Mouse (Mus musculus) liver, embryonic 14.5 days (tissue): ENCODE data around the gene Axin1. TPM values are rescaled to one million over a fixed set of nuclear protein-coding genes. Genes with fewer than 3 reads are reported as not detected.

Source experiments
- ATAC-seq: fragments of 200-750 bp; cut with Nextera tagmentation; 2 replicates; pipeline ENCODE4 v1.8.0; 2017; ENCODE audit warnings: moderate number of reproducible peaks, mild to moderate bottlenecking, moderate library complexity; ENCODE audit not compliant: insufficient read depth
- DNase-seq, 3 experiments: peaks; one replicate each; pipeline ENCODE4 v3.0.0-alpha.2; 2012 to 2013; ENCODE audit warnings: low read depth in 3 of 3, low spot score in 3 of 3
- H3K27ac ChIP-seq: fragments of 300-500 bp; sonication (generic); 2 replicates; pipeline ENCODE4 v1.5.1; 2014; ENCODE audit warnings: moderate library complexity, mild to moderate bottlenecking, control low read depth, inconsistent platforms
- H3K27me3 ChIP-seq: fragments of 300-500 bp; sonication (generic); 2 replicates; pipeline ENCODE4 v1.6.1; 2014; ENCODE audit warnings: mild to moderate bottlenecking, low read length, moderate library complexity; ENCODE audit not compliant: control insufficient read depth, insufficient read depth
- H3K36me3 ChIP-seq: fragments of 300-500 bp; sonication (generic); replicated peaks from 2 replicates; pipeline ENCODE4 v1.6.1; 2014; ENCODE audit warnings: low read depth; ENCODE audit not compliant: control insufficient read depth, insufficient read depth
- H3K4me1 ChIP-seq, 2 experiments: fragments of 200-500 bp in 1 of 2; fragments of 300-500 bp in 1 of 2; sonication (generic) in 1 of 2; replicated peaks; 2 replicates each; pipeline ENCODE4 v1.6.1; 2012 to 2014; ENCODE audit warnings: antibody characterized with exemption in 1 of 2, inconsistent platforms in 1 of 2, low read length in 1 of 2; ENCODE audit not compliant: control insufficient read depth in 2 of 2, insufficient read depth in 2 of 2
- H3K4me2 ChIP-seq: fragments of 300-500 bp; sonication (generic); 2 replicates; pipeline ENCODE4 v1.6.1; 2014; ENCODE audit warnings: low read depth, mild to moderate bottlenecking, control low read depth, moderate library complexity
- H3K4me3 ChIP-seq, 2 experiments: fragments of 200-500 bp in 1 of 2; fragments of 300-500 bp in 1 of 2; sonication (generic) in 1 of 2; 2 replicates each; pipeline ENCODE4 v1.5.1; 2012 to 2014; ENCODE audit warnings: low read depth in 2 of 2, low read length in 2 of 2, mild to moderate bottlenecking in 2 of 2, control low read depth in 1 of 2, inconsistent platforms in 1 of 2, moderate library complexity in 1 of 2; ENCODE audit not compliant: insufficient read depth in 1 of 2
- H3K9ac ChIP-seq: fragments of 300-500 bp; sonication (generic); replicated peaks from 2 replicates; pipeline ENCODE4 v1.6.1; 2014; ENCODE audit warnings: mild to moderate bottlenecking, control low read depth, moderate library complexity
- H3K9me3 ChIP-seq: fragments of 300-500 bp; sonication (generic); 2 replicates; pipeline ENCODE4 v1.6.1; 2016; ENCODE audit warnings: low read length, mixed read lengths; ENCODE audit not compliant: control insufficient read depth
- CTCF ChIP-seq: IDR thresholded peaks from 2 replicates; pipeline ENCODE4 v1.5.1; 2016; ENCODE audit warnings: antibody characterized with exemption, low read depth, control low read depth
- EP300 ChIP-seq: IDR thresholded peaks from 2 replicates; pipeline ENCODE4 v1.6.1; 2016; ENCODE audit warnings: antibody characterized with exemption, low read depth
- WGBS: fragments of 180-500 bp; shearing (Covaris S2); extraction: QIAGEN DNeasy Blood & Tissue Kit; methylation state at CpG from one replicate; pipeline ENCODE4 v1.1.7; 2014; ENCODE audit not compliant: insufficient replicate concordance; 5-methylcytosine and 5-hydroxymethylcytosine counted together
- polyA plus RNA-seq, 2 experiments: library from polyadenylated mRNA; depleted of rRNA in 1 of 2; stranded (reverse) in 1 of 2; unstranded in 1 of 2; fragments of >200 nt; fragmentation: Nextera tagmentation in 1 of 2; extraction: Ambion mirVana in 1 of 2; gene quantifications; 2 replicates each; pipeline versions ENCODE4 v1.2.1 to v1.2.3; 2012 to 2014

Axin1 gene
- polyA plus RNA-seq, 2 experiments: 3.8 to 8.7 TPM

DNA sequence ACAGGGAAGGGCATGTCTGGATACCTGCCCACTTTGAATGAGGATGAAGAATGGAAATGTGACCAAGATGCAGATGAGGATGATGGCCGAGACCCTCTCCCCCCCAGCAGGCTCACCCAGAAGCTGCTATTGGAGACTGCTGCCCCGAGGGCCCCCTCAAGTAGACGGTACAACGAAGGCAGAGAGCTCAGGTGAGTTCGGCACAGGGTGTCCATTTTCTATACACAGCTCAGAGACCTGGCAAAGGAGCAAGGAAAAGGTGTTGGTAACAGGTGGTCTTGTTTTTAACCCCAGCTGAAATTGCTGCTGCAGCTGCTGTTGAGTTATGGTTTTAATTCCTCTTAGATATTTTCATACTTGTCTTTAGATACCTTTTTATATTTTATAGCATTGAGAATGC is 4.9 kb downstream of the Axin1 start:
- DNase-seq: no peak
- WGBS: 77% methylated on average over 5 of the region's 5 CpGs
- H3K4me3 ChIP-seq: no peak overlapping the region
- no peak overlapping the region for H3K4me2 ChIP-seq
- H3K27ac ChIP-seq: no peak overlapping the region
- peaks cover 5 to 9% of the 10 kb centered on the region in 2 experiments for H3K4me1 ChIP-seq
- H3K9ac ChIP-seq: no peak overlapping the region
- no peak for ATAC-seq
- no peaks in the 10 kb centered on the region for H3K27me3 ChIP-seq
- H3K36me3 ChIP-seq: peaks cover 15% of the 10 kb centered on the region
- no peak for TF ChIP-seq EP300
- H3K9me3 ChIP-seq: no peaks in the 10 kb centered on the region

DNA sequence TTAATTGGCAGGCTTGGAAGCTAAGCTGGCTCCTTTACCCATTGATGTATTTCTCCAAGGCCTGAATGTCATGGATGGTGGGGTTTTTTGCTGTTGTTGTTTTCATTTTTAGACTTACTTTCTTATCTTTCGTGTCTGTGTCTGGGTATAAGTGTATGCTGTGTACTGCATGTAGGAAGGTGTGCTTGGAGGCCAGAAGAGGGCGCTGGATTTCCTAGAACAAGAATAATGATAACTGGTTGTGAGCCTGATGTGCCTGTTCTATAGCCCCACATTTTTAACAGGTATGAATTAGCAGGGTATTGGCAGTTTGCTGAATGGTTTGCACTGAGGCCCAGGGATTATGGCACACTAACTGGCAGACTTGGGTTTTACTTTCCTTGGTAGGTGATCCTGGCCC is 10.6 kb downstream of the Axin1 start:
- peaks cover 2% of the 10 kb centered on the region for H3K36me3 ChIP-seq
- ATAC-seq: no peak
- no peaks in the 10 kb centered on the region for H3K4me1 ChIP-seq
- H3K27me3 ChIP-seq: no peaks in the 10 kb centered on the region
- H3K4me2 ChIP-seq: no peak overlapping the region
- H3K27ac ChIP-seq: no peak overlapping the region
- TF ChIP-seq EP300: no peak
- TF ChIP-seq CTCF: peak; percentile 14; the same call in 1 of the 2 replicates
- no peak overlapping the region for H3K4me3 ChIP-seq
- no peak overlapping the region for H3K9ac ChIP-seq
- no peaks in the 10 kb centered on the region for H3K9me3 ChIP-seq
- DNase-seq: no peak
- WGBS: 67% methylated on average over 2 of the region's 2 CpGs

DNA sequence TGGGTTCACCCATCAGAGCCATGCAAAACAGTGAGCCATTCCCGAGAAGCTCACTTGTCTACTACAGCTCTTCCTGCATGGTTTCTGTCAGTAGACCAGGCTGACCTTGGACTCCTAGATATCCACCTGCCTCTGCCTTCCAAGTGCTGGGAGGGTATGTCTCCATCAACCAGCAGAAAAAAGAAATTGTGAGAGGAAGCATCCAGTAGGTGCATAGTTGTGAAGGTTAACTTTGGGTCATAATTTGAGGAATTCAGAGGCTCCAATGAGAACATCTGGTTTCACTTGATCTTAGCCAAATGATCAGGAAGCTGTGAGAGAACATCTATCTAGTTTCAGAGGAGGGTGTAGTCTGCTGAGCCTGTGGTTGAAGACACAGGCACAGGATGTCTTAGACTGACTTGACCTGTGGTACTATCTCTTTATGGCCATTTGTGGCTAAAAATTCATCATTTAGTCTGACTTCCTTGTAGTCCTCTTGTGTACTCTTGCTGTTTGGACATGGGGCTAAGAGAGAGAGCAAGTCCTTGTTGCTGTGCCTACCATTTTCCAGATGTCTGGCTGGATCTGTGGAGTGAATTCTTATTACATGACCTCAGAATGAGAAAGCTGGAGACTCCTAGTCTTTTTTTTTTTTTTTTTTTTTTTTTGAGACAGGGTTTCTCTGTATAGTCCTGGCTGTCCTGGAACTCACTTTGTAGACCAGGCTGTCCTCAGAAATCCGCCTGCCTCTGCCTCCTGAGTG is 13.6 kb downstream of the Axin1 start:
- Histone ChIP-seq H3K36me3 (peaks cover 2% of the 10 kb centered on the region), H3K27ac (no peak overlapping the region), H3K9ac (no peak overlapping the region), H3K27me3 (no peaks in the 10 kb centered on the region), H3K4me1 (no peaks in the 10 kb centered on the region), H3K4me2 (no peak overlapping the region), H3K9me3 (no peaks in the 10 kb centered on the region), H3K4me3 (no peak overlapping the region)
- TF ChIP-seq CTCF (no peak), EP300 (no peak)
- ATAC-seq (no peak), DNase-seq (no peak)
- WGBS: 83% methylated on average over 2 of the region's 2 CpGs

DNA sequence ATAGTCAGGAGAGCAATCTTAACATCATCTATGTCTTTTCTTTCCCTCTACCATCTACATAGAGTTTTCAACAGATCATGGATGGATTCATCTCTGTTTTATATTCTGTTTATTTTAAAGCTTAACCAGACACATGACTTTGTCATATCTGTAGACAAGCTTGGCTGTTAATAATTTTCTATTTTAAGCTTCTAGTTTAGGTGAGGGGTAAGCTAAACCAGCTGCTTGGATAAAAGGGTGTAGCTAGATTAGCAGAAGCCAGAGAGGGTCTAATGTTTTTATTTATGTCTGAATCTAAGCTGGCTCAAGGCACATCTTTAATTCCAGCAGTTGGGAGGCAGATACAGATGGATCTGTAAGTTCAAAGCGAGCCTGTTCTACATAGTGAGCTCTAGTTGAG is 24.2 kb downstream of the Axin1 start:
- Histone ChIP-seq H3K9ac (no peak overlapping the region), H3K4me3 (no peak overlapping the region), H3K27ac (no peak overlapping the region), H3K36me3 (no peaks in the 10 kb centered on the region), H3K27me3 (no peaks in the 10 kb centered on the region), H3K4me1 (no peaks in the 10 kb centered on the region), H3K9me3 (no peaks in the 10 kb centered on the region), H3K4me2 (no peak overlapping the region)
- no peak for TF ChIP-seq CTCF
- TF ChIP-seq EP300: no peak
- DNase-seq (no peak), ATAC-seq (no peak)
- WGBS: 83% methylated on average over 1 of the region's 1 CpGs

DNA sequence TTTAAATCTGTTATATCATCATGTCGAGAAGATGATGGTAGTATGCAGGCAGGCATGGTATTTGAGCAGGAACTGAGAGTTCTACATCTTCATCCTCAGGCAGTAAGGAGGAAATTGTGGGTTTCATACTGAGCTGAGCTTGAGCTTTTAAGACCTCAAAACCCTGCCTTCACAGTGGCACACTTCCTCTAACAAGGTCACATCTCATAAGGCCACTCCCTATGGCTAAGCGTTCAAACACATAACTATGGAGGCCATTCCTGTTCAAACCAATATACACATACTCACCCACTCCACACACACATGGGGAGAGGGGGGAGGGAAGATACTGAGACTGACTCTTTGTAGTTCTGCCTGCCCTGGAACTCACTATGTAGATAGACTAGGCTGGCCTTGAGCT is 29.6 kb downstream of the Axin1 start:
- no peak overlapping the region for H3K9ac ChIP-seq
- H3K9me3 ChIP-seq: no peaks in the 10 kb centered on the region
- H3K27me3 ChIP-seq: no peaks in the 10 kb centered on the region
- 15% methylated on average over 2 of the region's 2 CpGs for WGBS
- H3K4me2 ChIP-seq: no peak overlapping the region
- no peaks in the 10 kb centered on the region for H3K36me3 ChIP-seq
- H3K4me3 ChIP-seq: no peak overlapping the region
- DNase-seq (peak in 2 of 3 experiments; percentile 5 to 31), ATAC-seq (no peak)
- TF ChIP-seq EP300 (no peak), CTCF (no peak)
- H3K27ac ChIP-seq: no peak overlapping the region
- no peaks in the 10 kb centered on the region for H3K4me1 ChIP-seq
